Mouse (Mus musculus): Measurements from ENCODE around the gene Rcbtb2.

- no peak for TF ChIP-seq TAL1 (IDR thresholded peaks at IDR 0.05; ENCODE audit: low read length)
- no peak for TF ChIP-seq GATA1 (IDR thresholded peaks at IDR 0.05; ENCODE audit: low read length)
Measured at GRCm38 (mm10) chr14:73175031-73175430, 52.2 kb downstream of the Rcbtb2 start.

Measured in erythroblast, embryonic 14.5 days (primary cell).